Mouse (Mus musculus): ENCODE data around the gene Macc1. TPM values are rescaled to one million over a fixed set of nuclear protein-coding genes. Genes with fewer than 3 reads are reported as not detected.

Gene Macc1
- total RNA-seq (2015; ENCODE audit: low replicate concordance) (not detected in 2 replicates), total RNA-seq (2017; ENCODE audit: low replicate concordance) (not detected in 2 replicates)

- ATAC-seq (replicated peaks; ENCODE audit: low FRiP score, poor library complexity, severe bottlenecking) = no peak
Observed at GRCm38 (mm10) chr12:119313970-119314369, at the start of gene Macc1. Macc1 (plus strand) TSS chr12:119314270.

- no peak for ATAC-seq (replicated peaks; ENCODE audit: low FRiP score, poor library complexity, severe bottlenecking)
Observed at GRCm38 (mm10) chr12:119264506-119264905, 49.6 kb upstream of the Macc1 start.

- ATAC-seq (replicated peaks; ENCODE audit: low FRiP score, poor library complexity, severe bottlenecking) = no peak
Observed at GRCm38 (mm10) chr12:119268723-119269122, 45.3 kb upstream of the Macc1 start.

GRCm38 (mm10) chr12:119270036-119270435, 44.0 kb upstream of the Macc1 start:
- no peak for ATAC-seq (replicated peaks; ENCODE audit: low FRiP score, poor library complexity, severe bottlenecking)

GRCm38 (mm10) chr12:119271964-119272363, 42.1 kb upstream of the Macc1 start:
- ATAC-seq (replicated peaks; ENCODE audit: low FRiP score, poor library complexity, severe bottlenecking) = no peak

GRCm38 (mm10) chr12:119273605-119274004, 40.5 kb upstream of the Macc1 start:
- no peak for ATAC-seq (replicated peaks; ENCODE audit: low FRiP score, poor library complexity, severe bottlenecking)

- ATAC-seq (replicated peaks; ENCODE audit: low FRiP score, poor library complexity, severe bottlenecking) = no peak
Observed at GRCm38 (mm10) chr12:119276282-119276681, 37.8 kb upstream of the Macc1 start.

GRCm38 (mm10) chr12:119291618-119292017, 22.5 kb upstream of the Macc1 start:
- ATAC-seq (replicated peaks; ENCODE audit: low FRiP score, poor library complexity, severe bottlenecking) = no peak

- no peak for ATAC-seq (replicated peaks; ENCODE audit: low FRiP score, poor library complexity, severe bottlenecking)
Observed at GRCm38 (mm10) chr12:119303618-119304017, 10.5 kb upstream of the Macc1 start.

GRCm38 (mm10) chr12:119313014-119313763, 881 bp upstream of the Macc1 start:
- no peak for ATAC-seq (replicated peaks; ENCODE audit: low FRiP score, poor library complexity, severe bottlenecking)

- no peak for ATAC-seq (replicated peaks; ENCODE audit: low FRiP score, poor library complexity, severe bottlenecking)
Observed at GRCm38 (mm10) chr12:119318799-119319198, 4.7 kb downstream of the Macc1 start.

GRCm38 (mm10) chr12:119325400-119325799, 11.3 kb downstream of the Macc1 start:
- no peak for ATAC-seq (replicated peaks; ENCODE audit: low FRiP score, poor library complexity, severe bottlenecking)

GRCm38 (mm10) chr12:119330644-119331043, 16.6 kb downstream of the Macc1 start:
- ATAC-seq (replicated peaks; ENCODE audit: low FRiP score, poor library complexity, severe bottlenecking) = no peak

- no peak for ATAC-seq (replicated peaks; ENCODE audit: low FRiP score, poor library complexity, severe bottlenecking)
Observed at GRCm38 (mm10) chr12:119333376-119333775, 19.3 kb downstream of the Macc1 start.

- ATAC-seq (replicated peaks; ENCODE audit: low FRiP score, poor library complexity, severe bottlenecking) = peak; percentile 42
Observed at GRCm38 (mm10) chr12:119352579-119352978, 38.5 kb downstream of the Macc1 start.

- no peak for ATAC-seq (replicated peaks; ENCODE audit: low FRiP score, poor library complexity, severe bottlenecking)
Observed at GRCm38 (mm10) chr12:119357418-119358241, 43.6 kb downstream of the Macc1 start.

GRCm38 (mm10) chr12:119358242-119358515, 44.1 kb downstream of the Macc1 start:
- no peak for ATAC-seq (replicated peaks; ENCODE audit: low FRiP score, poor library complexity, severe bottlenecking)

GRCm38 (mm10) chr12:119365041-119365440, 51.0 kb downstream of the Macc1 start:
- no peak for ATAC-seq (replicated peaks; ENCODE audit: low FRiP score, poor library complexity, severe bottlenecking)

GRCm38 (mm10) chr12:119369832-119370231, 55.8 kb downstream of the Macc1 start:
- no peak for ATAC-seq (replicated peaks; ENCODE audit: low FRiP score, poor library complexity, severe bottlenecking)

GRCm38 (mm10) chr12:119372359-119372758, 58.3 kb downstream of the Macc1 start:
- ATAC-seq (replicated peaks; ENCODE audit: low FRiP score, poor library complexity, severe bottlenecking) = no peak

GRCm38 (mm10) chr12:119376879-119377278, 62.8 kb downstream of the Macc1 start:
- ATAC-seq (replicated peaks; ENCODE audit: low FRiP score, poor library complexity, severe bottlenecking) = no peak

Data from erythroid progenitor cell, adult 5-6 weeks (primary cell).